Mouse (Mus musculus): ENCODE measurements around the gene Ushbp1. TPM values are rescaled to one million over a fixed set of nuclear protein-coding genes. Genes with fewer than 3 reads are reported as not detected.
A peak's percentile ranks its signal among the peaks of the same experiment; 100 is the strongest.
"Not testable (repeated sequence)": the region's sequence is repeated elsewhere in the genome, so short reads cannot be mapped to it uniquely, and the experiment has no call there.

Gene Ushbp1
- polyA plus RNA-seq (2012; ENCODE audit: insufficient read depth, insufficient read length, missing spikeins): 0.21 TPM in 1 of 2 replicates, not detected in the other

DNA sequence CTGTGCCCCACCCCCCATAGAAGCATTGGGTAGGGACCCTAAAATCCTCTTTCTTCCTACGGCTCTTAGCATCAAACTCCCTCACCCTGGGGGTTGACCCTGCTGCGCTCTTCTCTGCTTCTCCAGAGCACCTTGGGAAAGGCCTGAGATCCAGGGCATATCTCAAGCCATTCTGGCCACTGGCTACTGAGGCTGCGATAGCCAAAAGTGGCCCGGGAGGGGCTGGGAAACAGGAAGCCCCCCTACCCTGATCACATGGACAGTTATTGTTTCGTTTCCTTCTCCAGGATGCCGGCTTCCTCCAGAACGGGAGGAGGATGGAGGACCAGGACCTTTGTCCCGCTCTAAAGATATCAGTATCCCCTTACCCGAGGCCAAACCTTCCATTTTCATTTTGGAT is at the start of gene Ushbp1:
Ushbp1 (minus strand) TSS at position 174 of the 400 bp plus-strand sequence.
- Histone ChIP-seq H3K4me3 (ENCODE audit: insufficient read depth, low read length) (no peak within 1 kb of the TSS), H3K27ac (ENCODE audit: insufficient read depth, low read depth, low read length) (peak within 1 kb of the TSS; percentile 44), H3K4me1 (ENCODE audit: control insufficient read depth, insufficient read depth, low read length) (peaks cover 8% of the 10 kb centered on the region)
- TF ChIP-seq POLR2A (IDR thresholded peaks at IDR 0.05; ENCODE audit: borderline replicate concordance, low read depth, low read length): no peak
- TF ChIP-seq CTCF (IDR thresholded peaks at IDR 0.05; ENCODE audit: low read depth, low read length): no peak

GRCm38 (mm10) chr8:71445096-71445495 is 49.5 kb upstream of the Ushbp1 start:
- no peak overlapping the region for H3K4me3 ChIP-seq (ENCODE audit: insufficient read depth, low read length)
- no peak for TF ChIP-seq CTCF (IDR thresholded peaks at IDR 0.05; ENCODE audit: low read depth, low read length)
- no peak for TF ChIP-seq POLR2A (IDR thresholded peaks at IDR 0.05; ENCODE audit: borderline replicate concordance, low read depth, low read length)
- no peak overlapping the region for H3K27ac ChIP-seq (ENCODE audit: insufficient read depth, low read depth, low read length)
- H3K4me1 ChIP-seq (ENCODE audit: control insufficient read depth, insufficient read depth, low read length): peaks cover 8% of the 10 kb centered on the region

DNA sequence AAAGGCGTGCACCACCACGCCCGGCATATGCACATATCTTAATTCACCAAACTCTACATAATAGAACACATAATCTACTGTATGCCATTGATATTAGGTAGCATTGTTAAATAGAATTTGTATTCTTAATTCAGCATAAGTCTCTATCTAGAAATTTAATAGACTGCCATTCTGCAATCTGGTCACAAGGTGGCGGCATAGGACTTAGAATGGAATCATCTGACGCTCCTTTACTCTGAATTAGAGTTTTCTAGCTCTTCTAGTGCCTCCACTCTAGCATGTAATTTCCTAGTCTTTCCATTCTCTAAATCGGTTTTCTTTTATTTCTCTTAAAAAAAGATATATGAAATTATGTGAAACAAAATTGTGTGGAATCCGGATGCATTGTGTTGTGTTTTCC is 45.8 kb upstream of the Ushbp1 start:
- no peak for TF ChIP-seq POLR2A (IDR thresholded peaks at IDR 0.05; ENCODE audit: borderline replicate concordance, low read depth, low read length)
- TF ChIP-seq CTCF (IDR thresholded peaks at IDR 0.05; ENCODE audit: low read depth, low read length): no peak
- Histone ChIP-seq H3K27ac (ENCODE audit: insufficient read depth, low read depth, low read length) (no peak overlapping the region), H3K4me1 (ENCODE audit: control insufficient read depth, insufficient read depth, low read length) (peaks cover 8% of the 10 kb centered on the region), H3K4me3 (ENCODE audit: insufficient read depth, low read length) (no peak overlapping the region)

DNA sequence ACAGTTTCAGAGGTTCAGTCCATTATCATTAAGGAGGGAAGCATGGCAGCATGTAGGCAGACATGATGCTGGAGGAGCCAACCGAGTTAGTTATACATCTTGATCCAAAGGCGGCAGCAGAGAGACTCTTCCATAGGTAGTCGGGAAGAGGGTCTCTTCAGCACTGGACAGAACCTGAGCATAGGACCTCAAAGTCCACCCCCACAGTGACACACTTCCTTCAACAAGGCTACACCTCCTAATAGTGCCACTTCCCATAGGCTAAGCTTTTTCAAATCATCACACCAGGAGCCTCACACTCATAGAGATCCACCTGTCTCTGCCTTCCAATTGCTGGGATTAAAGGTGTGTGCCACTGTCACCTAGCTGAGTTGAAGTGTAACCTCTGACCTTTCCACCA is 41.4 kb upstream of the Ushbp1 start:
- TF ChIP-seq POLR2A (IDR thresholded peaks at IDR 0.05; ENCODE audit: borderline replicate concordance, low read depth, low read length) (no peak), CTCF (IDR thresholded peaks at IDR 0.05; ENCODE audit: low read depth, low read length) (no peak)

GRCm38 (mm10) chr8:71432935-71433334 is 37.3 kb upstream of the Ushbp1 start:
- not testable (repeated sequence) for H3K4me3 ChIP-seq (ENCODE audit: insufficient read depth, low read length); H3K27ac ChIP-seq (ENCODE audit: insufficient read depth, low read depth, low read length); H3K4me1 ChIP-seq (ENCODE audit: control insufficient read depth, insufficient read depth, low read length)

More for the DNA sequence above, 41.4 kb upstream of the Ushbp1 start:
- Histone ChIP-seq H3K27ac (ENCODE audit: insufficient read depth, low read depth, low read length) (no peak overlapping the region), H3K4me3 (ENCODE audit: insufficient read depth, low read length) (no peak overlapping the region), H3K4me1 (ENCODE audit: control insufficient read depth, insufficient read depth, low read length) (no peaks in the 10 kb centered on the region)

GRCm38 (mm10) chr8:71422121-71422520 is 26.5 kb upstream of the Ushbp1 start:
- TF ChIP-seq POLR2A (IDR thresholded peaks at IDR 0.05; ENCODE audit: borderline replicate concordance, low read depth, low read length): no peak
- no peak for TF ChIP-seq CTCF (IDR thresholded peaks at IDR 0.05; ENCODE audit: low read depth, low read length)
- peaks cover 8% of the 10 kb centered on the region for H3K4me1 ChIP-seq (ENCODE audit: control insufficient read depth, insufficient read depth, low read length)
- H3K27ac ChIP-seq (ENCODE audit: insufficient read depth, low read depth, low read length): no peak overlapping the region
- H3K4me3 ChIP-seq (ENCODE audit: insufficient read depth, low read length): no peak overlapping the region

GRCm38 (mm10) chr8:71411535-71412273 is 16.1 kb upstream of the Ushbp1 start:
- no peak overlapping the region for H3K27ac ChIP-seq (ENCODE audit: insufficient read depth, low read depth, low read length)
- peaks cover 10% of the 10 kb centered on the region for H3K4me1 ChIP-seq (ENCODE audit: control insufficient read depth, insufficient read depth, low read length)
- no peak overlapping the region for H3K4me3 ChIP-seq (ENCODE audit: insufficient read depth, low read length)
- TF ChIP-seq POLR2A (IDR thresholded peaks at IDR 0.05; ENCODE audit: borderline replicate concordance, low read depth, low read length) (no peak), CTCF (IDR thresholded peaks at IDR 0.05; ENCODE audit: low read depth, low read length) (no peak)

DNA sequence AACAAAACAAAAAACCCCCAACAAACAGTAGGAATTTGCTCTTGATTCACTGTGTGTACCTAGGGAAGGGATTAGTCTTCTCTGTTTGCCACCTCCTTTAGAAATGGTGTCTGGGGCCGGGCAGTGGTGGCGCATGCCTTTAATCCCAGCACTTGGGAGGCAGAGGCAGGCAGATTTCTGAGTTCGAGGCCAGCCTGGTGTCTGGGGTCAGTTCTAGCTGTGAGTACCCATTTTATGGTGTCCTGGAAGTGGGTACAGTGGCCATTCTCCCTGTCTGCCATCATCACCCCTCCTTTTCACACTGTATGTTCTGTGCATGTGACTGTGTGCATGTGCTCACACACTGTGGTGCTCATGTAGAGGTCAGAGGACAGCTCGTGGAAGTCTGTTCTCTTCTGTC is 12.6 kb upstream of the Ushbp1 start:
- no peak overlapping the region for H3K4me3 ChIP-seq (ENCODE audit: insufficient read depth, low read length)
- TF ChIP-seq CTCF (IDR thresholded peaks at IDR 0.05; ENCODE audit: low read depth, low read length): no peak
- no peak for TF ChIP-seq POLR2A (IDR thresholded peaks at IDR 0.05; ENCODE audit: borderline replicate concordance, low read depth, low read length)
- no peak overlapping the region for H3K27ac ChIP-seq (ENCODE audit: insufficient read depth, low read depth, low read length)
- peaks cover 28% of the 10 kb centered on the region for H3K4me1 ChIP-seq (ENCODE audit: control insufficient read depth, insufficient read depth, low read length)

- Histone ChIP-seq H3K27ac (ENCODE audit: insufficient read depth, low read depth, low read length) (no peak overlapping the region), H3K4me1 (ENCODE audit: control insufficient read depth, insufficient read depth, low read length) (peaks cover 28% of the 10 kb centered on the region), H3K4me3 (ENCODE audit: insufficient read depth, low read length) (no peak overlapping the region)
- TF ChIP-seq POLR2A (IDR thresholded peaks at IDR 0.05; ENCODE audit: borderline replicate concordance, low read depth, low read length) (no peak), CTCF (IDR thresholded peaks at IDR 0.05; ENCODE audit: low read depth, low read length) (no peak)
Observed at GRCm38 (mm10) chr8:71407441-71407840, 11.8 kb upstream of the Ushbp1 start.

DNA sequence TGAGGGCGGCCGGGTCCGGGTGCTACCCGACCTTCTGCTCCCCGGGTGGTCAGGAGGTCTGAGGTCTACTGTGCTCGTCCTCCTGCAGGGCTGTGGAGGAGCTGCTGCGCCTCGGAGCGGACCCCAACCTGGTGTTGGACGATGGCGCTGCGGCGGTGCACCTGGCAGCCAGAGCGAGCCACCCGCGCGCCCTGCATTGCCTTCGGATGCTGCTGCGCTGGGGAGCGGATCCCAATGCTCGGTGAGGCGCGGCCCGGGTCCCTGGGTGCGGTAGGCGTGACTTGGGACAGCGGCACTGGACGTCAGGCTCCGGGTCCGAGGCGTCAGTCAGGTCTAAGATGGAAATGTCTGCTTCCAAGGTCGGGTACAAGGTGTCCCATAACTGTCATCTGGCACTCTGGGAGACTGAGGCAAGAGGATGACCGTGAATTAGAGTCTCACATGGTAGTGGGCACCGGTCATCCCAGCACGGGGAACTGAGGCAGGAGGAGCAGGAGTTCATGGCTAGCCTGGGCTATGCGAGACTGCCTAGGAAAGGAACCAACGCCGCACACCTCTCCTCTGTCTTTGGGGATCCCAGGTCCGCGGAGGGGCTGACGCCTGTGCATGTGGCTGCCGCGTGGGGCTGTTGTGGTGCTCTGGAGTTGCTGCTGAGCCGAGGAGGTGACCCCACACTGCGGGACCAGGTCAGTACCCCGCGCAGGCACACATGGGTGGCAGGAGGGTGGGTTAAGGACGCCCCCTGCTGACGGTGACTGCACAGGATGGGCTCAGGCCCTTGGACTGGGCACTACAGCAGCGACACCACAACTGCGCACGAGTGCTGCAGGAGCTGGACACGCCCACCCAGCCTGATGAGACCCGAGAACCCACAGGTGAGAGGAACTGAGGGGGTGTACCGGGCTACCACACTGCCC is 10.8 kb upstream of the Ushbp1 start:
- Histone ChIP-seq H3K27ac (ENCODE audit: insufficient read depth, low read depth, low read length) (peak overlapping the region; percentile 27; the same call in 1 of the 2 replicates), H3K4me1 (ENCODE audit: control insufficient read depth, insufficient read depth, low read length) (peaks cover 22% of the 10 kb centered on the region)
- no peak for TF ChIP-seq POLR2A (IDR thresholded peaks at IDR 0.05; ENCODE audit: borderline replicate concordance, low read depth, low read length)
- TF ChIP-seq CTCF (IDR thresholded peaks at IDR 0.05; ENCODE audit: low read depth, low read length): peak; percentile 48

More for the DNA sequence above, 10.8 kb upstream of the Ushbp1 start:
- H3K4me3 ChIP-seq (ENCODE audit: insufficient read depth, low read length): peak overlapping the region; percentile 79

Measured in bone marrow macrophage, adult 2 months (primary cell).